Comparison of ENCODE assay signal across 8 mouse cellular contexts in the genomic region with DNA sequence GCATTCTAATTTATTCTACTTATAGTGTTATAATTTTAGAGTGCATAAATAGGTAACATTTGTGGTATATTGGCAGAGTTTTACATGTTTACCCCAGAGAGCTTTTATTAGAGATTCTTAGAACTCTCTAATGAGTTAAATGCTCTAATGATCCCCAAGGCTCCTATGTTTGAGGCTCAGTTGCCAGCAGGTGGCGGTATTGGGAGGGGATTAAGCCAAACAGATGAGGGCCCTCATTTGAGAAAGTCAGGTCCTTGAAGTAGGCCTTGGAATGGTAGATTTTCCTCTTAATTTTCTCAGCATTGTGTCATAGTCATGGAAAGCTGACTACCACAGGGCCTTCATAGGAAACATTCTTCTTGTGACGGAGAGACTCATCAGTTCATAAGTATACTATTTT.
A peak's percentile ranks its signal among the peaks of the same experiment; 100 is the strongest.
DNase-seq lines count a peak whose midpoint lies in the region; ATAC-seq and TF ChIP-seq lines count a peak whose summit lies in the region.

No protein-coding gene starts in this region.

- H3K27ac ChIP-seq in embryonic facial prominence, embryonic 14.5 days (replicated peaks; ENCODE audit: low read depth, low read length) = no peak overlapping the region
- no peak overlapping the region for H3K27ac ChIP-seq in lung, embryonic 14.5 days (ENCODE audit: low read depth)

- no peaks in the 10 kb centered on the region for H3K36me3 ChIP-seq in embryonic facial prominence, embryonic 14.5 days (ENCODE audit: control insufficient read depth, insufficient read depth, low read length)
- H3K36me3 ChIP-seq in lung, embryonic 14.5 days (ENCODE audit: insufficient read depth) = no peaks in the 10 kb centered on the region

- WGBS in embryonic facial prominence, embryonic 14.5 days = 33% methylated on average over 2 of the region's 2 CpGs
- 38% methylated on average over 2 of the region's 2 CpGs for WGBS in lung, embryonic 14.5 days

- H3K4me1 ChIP-seq in embryonic facial prominence, embryonic 14.5 days (ENCODE audit: control insufficient read depth, insufficient read depth, low read length) = no peaks in the 10 kb centered on the region
- no peaks in the 10 kb centered on the region for H3K4me1 ChIP-seq in lung, embryonic 14.5 days (ENCODE audit: insufficient read depth)

- H3K9me3 ChIP-seq in embryonic facial prominence, embryonic 14.5 days (ENCODE audit: control insufficient read depth, low read length) = no peaks in the 10 kb centered on the region
- H3K9me3 ChIP-seq in lung, embryonic 14.5 days (ENCODE audit: low read depth, low read length) = no peaks in the 10 kb centered on the region

- TF ChIP-seq CTCF in lung, embryonic 14.5 days (IDR thresholded peaks at IDR 0.05; ENCODE audit: low read depth) = peak; percentile 66

- no peaks in the 10 kb centered on the region for H3K27me3 ChIP-seq in embryonic facial prominence, embryonic 14.5 days (replicated peaks; ENCODE audit: control insufficient read depth, insufficient read depth, low read length)
- no peaks in the 10 kb centered on the region for H3K27me3 ChIP-seq in lung, embryonic 14.5 days (ENCODE audit: insufficient read depth, low read length)

- H3K9ac ChIP-seq in embryonic facial prominence, embryonic 14.5 days (ENCODE audit: low read depth, low read length) = no peak overlapping the region
- H3K9ac ChIP-seq in lung, embryonic 14.5 days = no peak overlapping the region

- H3K4me3 ChIP-seq in embryonic facial prominence, embryonic 14.5 days (ENCODE audit: low read depth, low read length) = no peak overlapping the region
- no peak overlapping the region for H3K4me3 ChIP-seq in lung, embryonic 14.5 days (ENCODE audit: low read depth, low read length)

- ATAC-seq in embryonic facial prominence, embryonic 14.5 days (ENCODE audit: low read depth) = no peak
- ATAC-seq in lung, embryonic 14.5 days (ENCODE audit: insufficient read depth) = no peak

- DNase-seq in testis, postnatal 10 days (ENCODE audit: low spot score) = peak; percentile 77
- no peak for DNase-seq in testis, postnatal 14 days (ENCODE audit: low spot score)
- peak; percentile 54 to 56 for DNase-seq in adrenal gland, postnatal 36 days
- DNase-seq in embryonic facial prominence, embryonic 14.5 days (ENCODE audit: low spot score) = peak; percentile 46
- peak; percentile 70 for DNase-seq in kidney, postnatal 4 days
- DNase-seq in lung, embryonic 14.5 days = peak; percentile 79
- no peak for DNase-seq in spleen, postnatal 14 days (ENCODE audit: low spot score in 2 of 2)
- DNase-seq in adipocyte (ENCODE audit: low spot score) = no peak

- H3K4me2 ChIP-seq in embryonic facial prominence, embryonic 14.5 days (ENCODE audit: low read depth, low read length) = no peak overlapping the region
- H3K4me2 ChIP-seq in lung, embryonic 14.5 days = no peak overlapping the region

Comparison
In these comparisons a context has a peak if more than half of its experiments do, and no peak if none do; other contexts are left out.
1. DNase-seq: peak in testis, postnatal 10 days (single experiment), adrenal gland, postnatal 36 days (2 of 2), embryonic facial prominence, embryonic 14.5 days (single experiment), kidney, postnatal 4 days (2 of 2) and lung, embryonic 14.5 days (single experiment); none in testis, postnatal 14 days (single experiment), spleen, postnatal 14 days (0 of 2) and adipocyte (single experiment).